Mouse (Mus musculus): ENCODE measurements around the gene Gm37240. TPM values are rescaled to one million over a fixed set of nuclear protein-coding genes. Genes with fewer than 3 reads are reported as not detected.

Gm37240 gene
- polyA plus RNA-seq, 1 experiment from 2014 or later: 3.3 TPM

DNA sequence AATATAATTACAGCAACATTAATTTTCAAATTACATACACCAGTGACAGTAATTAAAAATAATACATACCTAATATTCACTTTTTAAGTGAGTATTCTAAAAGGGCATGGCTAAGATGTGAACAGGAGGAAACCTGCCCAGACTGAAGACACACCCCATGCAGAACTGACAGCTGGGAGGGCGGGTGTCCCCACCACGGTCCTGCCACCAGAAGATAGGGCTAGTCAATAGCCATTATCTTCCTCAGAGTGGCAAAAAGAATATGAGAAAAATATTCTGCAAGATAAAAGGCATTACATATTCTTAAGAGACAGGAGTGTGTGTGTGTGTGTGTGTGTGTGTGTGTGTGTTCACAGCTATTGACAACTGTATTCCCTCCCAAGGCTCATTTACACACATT lies 162.2 kb downstream of the Gm37240 start:
- WGBS: 45% methylated on average over 2 of the region's 2 CpGs
- H3K9ac ChIP-seq (ENCODE audit: low read depth, low read length): no peak overlapping the region
- H3K27ac ChIP-seq (ENCODE audit: low read depth, low read length): no peak overlapping the region
- H3K27me3 ChIP-seq (replicated peaks; ENCODE audit: control insufficient read depth, insufficient read depth, low read length): no peaks in the 10 kb centered on the region
- no peak overlapping the region for H3K4me2 ChIP-seq (replicated peaks; ENCODE audit: low read depth)
- H3K9me3 ChIP-seq (ENCODE audit: control insufficient read depth): no peaks in the 10 kb centered on the region
- H3K4me3 ChIP-seq (ENCODE audit: low read depth, low read length): no peak overlapping the region
- H3K4me1 ChIP-seq (replicated peaks; ENCODE audit: control insufficient read depth, insufficient read depth, low read length): no peaks in the 10 kb centered on the region
- no peak for ATAC-seq
- no peak for TF ChIP-seq CTCF (IDR thresholded peaks at IDR 0.05; ENCODE audit: low read depth)
- H3K36me3 ChIP-seq (ENCODE audit: control insufficient read depth, insufficient read depth): no peaks in the 10 kb centered on the region

DNA sequence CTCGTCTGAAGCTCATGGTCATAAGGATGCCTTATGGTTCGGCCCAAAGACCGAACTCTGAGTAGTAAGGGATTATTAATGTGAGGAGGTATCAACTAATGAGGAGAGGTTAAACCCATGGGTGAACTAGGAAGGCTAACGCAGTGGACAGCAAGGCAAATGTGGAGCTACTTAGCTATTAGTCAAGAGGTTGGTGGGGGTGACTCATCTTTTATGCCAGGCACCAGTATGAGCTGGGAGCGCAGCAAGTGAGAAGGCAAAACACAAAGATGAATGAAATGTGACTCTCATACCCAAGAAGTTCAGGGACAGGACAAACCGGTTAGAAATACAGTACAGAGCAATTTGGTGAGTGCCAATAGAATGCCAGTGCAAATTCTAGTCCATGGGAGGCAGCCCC lies 164.7 kb downstream of the Gm37240 start:
- H3K36me3 ChIP-seq (ENCODE audit: control insufficient read depth, insufficient read depth): no peaks in the 10 kb centered on the region
- no peak overlapping the region for H3K9ac ChIP-seq (ENCODE audit: low read depth, low read length)
- no peak for TF ChIP-seq CTCF (IDR thresholded peaks at IDR 0.05; ENCODE audit: low read depth)
- WGBS: 88% methylated on average over 6 of the region's 6 CpGs
- H3K9me3 ChIP-seq (ENCODE audit: control insufficient read depth): no peaks in the 10 kb centered on the region
- no peaks in the 10 kb centered on the region for H3K4me1 ChIP-seq (replicated peaks; ENCODE audit: control insufficient read depth, insufficient read depth, low read length)
- H3K4me2 ChIP-seq (replicated peaks; ENCODE audit: low read depth): no peak overlapping the region
- no peak overlapping the region for H3K4me3 ChIP-seq (ENCODE audit: low read depth, low read length)
- H3K27ac ChIP-seq (ENCODE audit: low read depth, low read length): no peak overlapping the region
- ATAC-seq: no peak
- H3K27me3 ChIP-seq (replicated peaks; ENCODE audit: control insufficient read depth, insufficient read depth, low read length): no peaks in the 10 kb centered on the region

GRCm38 (mm10) chr3:85715764-85716297 lies 171.5 kb downstream of the Gm37240 start:
- H3K36me3 ChIP-seq (ENCODE audit: control insufficient read depth, insufficient read depth): no peaks in the 10 kb centered on the region
- WGBS: 62% methylated on average over 4 of the region's 4 CpGs
- H3K4me2 ChIP-seq (replicated peaks; ENCODE audit: low read depth): no peak overlapping the region
- H3K9ac ChIP-seq (ENCODE audit: low read depth, low read length): no peak overlapping the region
- no peaks in the 10 kb centered on the region for H3K9me3 ChIP-seq (ENCODE audit: control insufficient read depth)
- TF ChIP-seq CTCF (IDR thresholded peaks at IDR 0.05; ENCODE audit: low read depth): no peak
- ATAC-seq: peak; percentile 81
- no peak overlapping the region for H3K4me3 ChIP-seq (ENCODE audit: low read depth, low read length)
- H3K27me3 ChIP-seq (replicated peaks; ENCODE audit: control insufficient read depth, insufficient read depth, low read length): no peaks in the 10 kb centered on the region
- no peaks in the 10 kb centered on the region for H3K4me1 ChIP-seq (replicated peaks; ENCODE audit: control insufficient read depth, insufficient read depth, low read length)
- no peak overlapping the region for H3K27ac ChIP-seq (ENCODE audit: low read depth, low read length)

DNA sequence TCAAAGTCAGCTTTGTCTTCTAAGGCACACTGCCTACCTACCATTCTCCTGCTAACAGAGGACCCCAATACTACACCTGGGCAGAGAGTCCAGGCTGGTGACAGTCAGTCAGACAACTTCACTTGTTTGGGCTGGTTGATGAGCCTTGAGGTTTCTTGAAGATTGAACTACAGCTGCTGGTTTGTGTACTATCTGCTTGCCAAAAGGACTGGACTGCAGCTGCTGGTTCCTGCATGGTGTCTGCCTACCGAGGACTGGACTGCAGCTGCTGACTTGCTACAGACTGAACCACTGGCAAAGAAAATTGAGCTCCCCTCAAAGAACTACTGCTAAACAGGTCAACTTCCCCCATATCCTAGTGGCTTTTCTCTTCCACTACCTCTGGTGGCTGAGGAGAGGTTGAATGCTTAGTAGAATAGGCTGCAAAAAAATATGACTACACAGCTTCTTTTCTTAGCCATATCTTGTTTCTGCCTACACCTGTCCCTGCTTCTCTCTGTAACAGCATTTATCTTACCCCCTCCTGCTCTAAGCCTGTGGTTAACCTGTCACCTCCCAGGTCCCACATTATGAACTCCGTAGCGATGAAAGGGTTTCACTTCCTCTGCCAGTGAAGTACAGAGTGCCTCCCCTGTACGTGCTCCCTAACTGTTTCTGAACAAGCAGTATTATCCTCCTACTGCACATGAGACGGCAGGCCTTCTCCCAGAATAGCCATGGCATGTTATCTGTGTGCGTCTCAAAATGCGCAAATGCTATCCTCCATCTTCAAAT lies 173.2 kb downstream of the Gm37240 start:
- Histone ChIP-seq H3K9ac (ENCODE audit: low read depth, low read length) (no peak overlapping the region), H3K4me3 (ENCODE audit: low read depth, low read length) (no peak overlapping the region), H3K27ac (ENCODE audit: low read depth, low read length) (no peak overlapping the region), H3K27me3 (replicated peaks; ENCODE audit: control insufficient read depth, insufficient read depth, low read length) (no peaks in the 10 kb centered on the region), H3K4me1 (replicated peaks; ENCODE audit: control insufficient read depth, insufficient read depth, low read length) (no peaks in the 10 kb centered on the region), H3K4me2 (replicated peaks; ENCODE audit: low read depth) (no peak overlapping the region), H3K36me3 (ENCODE audit: control insufficient read depth, insufficient read depth) (no peaks in the 10 kb centered on the region), H3K9me3 (ENCODE audit: control insufficient read depth) (no peaks in the 10 kb centered on the region)
- 85% methylated on average over 7 of the region's 7 CpGs for WGBS
- no peak for ATAC-seq
- TF ChIP-seq CTCF (IDR thresholded peaks at IDR 0.05; ENCODE audit: low read depth): no peak

DNA sequence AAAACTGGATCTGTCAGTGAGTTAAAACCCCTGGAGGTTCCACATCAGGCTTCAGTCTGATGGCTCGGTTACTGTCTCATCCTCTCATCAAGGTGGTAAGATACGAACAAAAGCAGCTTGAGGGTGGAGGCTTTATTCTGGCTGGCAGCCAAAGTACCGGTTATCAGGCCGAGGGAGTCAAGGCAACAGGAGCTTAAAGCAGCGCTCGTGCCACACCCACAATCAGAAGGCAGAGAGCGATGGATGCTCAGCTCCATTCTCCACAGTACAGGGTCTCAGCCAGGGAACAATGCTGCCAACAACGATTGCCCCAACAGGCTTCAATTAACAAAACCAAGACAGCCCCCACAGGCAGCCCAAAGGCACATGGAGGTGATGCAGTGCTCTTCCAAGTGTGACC lies 176.6 kb downstream of the Gm37240 start:
- ATAC-seq: no peak
- H3K9me3 ChIP-seq (ENCODE audit: control insufficient read depth): no peaks in the 10 kb centered on the region
- no peak overlapping the region for H3K4me2 ChIP-seq (replicated peaks; ENCODE audit: low read depth)
- no peak overlapping the region for H3K9ac ChIP-seq (ENCODE audit: low read depth, low read length)
- 24% methylated on average over 8 of the region's 8 CpGs for WGBS
- no peaks in the 10 kb centered on the region for H3K36me3 ChIP-seq (ENCODE audit: control insufficient read depth, insufficient read depth)
- H3K27me3 ChIP-seq (replicated peaks; ENCODE audit: control insufficient read depth, insufficient read depth, low read length): no peaks in the 10 kb centered on the region
- no peak overlapping the region for H3K4me3 ChIP-seq (ENCODE audit: low read depth, low read length)
- H3K27ac ChIP-seq (ENCODE audit: low read depth, low read length): no peak overlapping the region
- no peaks in the 10 kb centered on the region for H3K4me1 ChIP-seq (replicated peaks; ENCODE audit: control insufficient read depth, insufficient read depth, low read length)
- no peak for TF ChIP-seq CTCF (IDR thresholded peaks at IDR 0.05; ENCODE audit: low read depth)

DNA sequence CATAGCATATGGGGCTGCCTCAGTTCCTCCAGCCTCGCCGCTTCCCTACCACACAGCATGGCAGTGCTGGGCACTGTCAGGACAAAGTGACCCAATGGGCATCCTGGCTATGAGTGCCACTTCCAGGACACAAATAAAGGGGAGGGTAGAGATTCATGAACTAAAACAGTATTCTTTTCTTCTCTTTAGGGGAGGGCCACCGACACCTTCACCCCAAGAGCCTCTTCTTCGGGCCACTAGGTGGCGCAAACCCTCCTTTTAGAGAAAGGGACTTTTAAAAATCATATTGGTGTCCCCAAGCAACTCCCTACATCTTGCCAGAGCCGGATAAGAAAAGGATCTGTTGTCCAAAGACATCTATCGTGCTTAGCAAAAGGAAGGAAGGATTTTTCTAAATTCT lies 179.9 kb downstream of the Gm37240 start:
- H3K9ac ChIP-seq (ENCODE audit: low read depth, low read length): no peak overlapping the region
- no peaks in the 10 kb centered on the region for H3K4me1 ChIP-seq (replicated peaks; ENCODE audit: control insufficient read depth, insufficient read depth, low read length)
- H3K36me3 ChIP-seq (ENCODE audit: control insufficient read depth, insufficient read depth): no peaks in the 10 kb centered on the region
- no peak overlapping the region for H3K27ac ChIP-seq (ENCODE audit: low read depth, low read length)
- peak; percentile 82 for TF ChIP-seq CTCF (IDR thresholded peaks at IDR 0.05; ENCODE audit: low read depth)
- WGBS: 36% methylated on average over 7 of the region's 7 CpGs
- no peak for ATAC-seq
- no peak overlapping the region for H3K4me2 ChIP-seq (replicated peaks; ENCODE audit: low read depth)
- H3K9me3 ChIP-seq (ENCODE audit: control insufficient read depth): no peaks in the 10 kb centered on the region
- no peak overlapping the region for H3K4me3 ChIP-seq (ENCODE audit: low read depth, low read length)
- H3K27me3 ChIP-seq (replicated peaks; ENCODE audit: control insufficient read depth, insufficient read depth, low read length): no peaks in the 10 kb centered on the region

All from intestine, postnatal 0 days (tissue).